Mouse (Mus musculus): ENCODE results near the gene Cfap20. TPM values are rescaled to one million over a fixed set of nuclear protein-coding genes. Genes with fewer than 3 reads are reported as not detected.
"Not testable (repeated sequence)": the region's sequence is repeated elsewhere in the genome, so short reads cannot be mapped to it uniquely, and the experiment has no call there.

Gene Cfap20
- total RNA-seq, 4 experiments from 2014 or later = 19.8 to 24.3 (median 20.8) TPM

DNA sequence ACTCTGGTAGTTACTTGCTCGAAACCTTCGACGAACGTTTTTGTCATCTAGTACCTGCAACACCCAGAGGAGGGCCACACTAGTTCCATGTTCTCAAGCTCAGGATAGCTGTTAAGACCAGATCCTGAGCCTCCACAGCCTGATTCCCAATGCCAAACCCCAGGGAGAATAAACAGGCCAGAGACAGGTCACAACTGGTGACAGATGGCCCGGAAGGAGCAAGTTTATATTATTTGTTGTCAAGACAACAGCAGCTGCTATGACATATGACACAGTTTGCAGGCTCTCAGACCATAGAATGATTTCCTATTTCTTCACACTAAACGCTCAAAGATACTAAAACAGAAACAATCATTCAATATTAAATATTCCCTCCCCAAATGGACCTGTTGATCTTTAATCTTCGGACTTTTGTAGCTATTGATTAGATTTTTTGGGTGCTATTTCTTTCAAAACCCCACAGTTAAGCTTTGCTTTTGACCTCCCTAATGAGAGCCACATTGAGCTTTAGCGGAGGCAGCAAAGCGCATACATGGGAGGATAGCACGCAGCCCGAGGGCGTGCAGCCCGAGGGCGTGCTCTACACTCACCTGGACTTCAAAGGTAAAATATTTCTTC is 12.4 kb downstream of the Cfap20 start:
- DNase-seq (ENCODE audit: low spot score) = no peak

DNA sequence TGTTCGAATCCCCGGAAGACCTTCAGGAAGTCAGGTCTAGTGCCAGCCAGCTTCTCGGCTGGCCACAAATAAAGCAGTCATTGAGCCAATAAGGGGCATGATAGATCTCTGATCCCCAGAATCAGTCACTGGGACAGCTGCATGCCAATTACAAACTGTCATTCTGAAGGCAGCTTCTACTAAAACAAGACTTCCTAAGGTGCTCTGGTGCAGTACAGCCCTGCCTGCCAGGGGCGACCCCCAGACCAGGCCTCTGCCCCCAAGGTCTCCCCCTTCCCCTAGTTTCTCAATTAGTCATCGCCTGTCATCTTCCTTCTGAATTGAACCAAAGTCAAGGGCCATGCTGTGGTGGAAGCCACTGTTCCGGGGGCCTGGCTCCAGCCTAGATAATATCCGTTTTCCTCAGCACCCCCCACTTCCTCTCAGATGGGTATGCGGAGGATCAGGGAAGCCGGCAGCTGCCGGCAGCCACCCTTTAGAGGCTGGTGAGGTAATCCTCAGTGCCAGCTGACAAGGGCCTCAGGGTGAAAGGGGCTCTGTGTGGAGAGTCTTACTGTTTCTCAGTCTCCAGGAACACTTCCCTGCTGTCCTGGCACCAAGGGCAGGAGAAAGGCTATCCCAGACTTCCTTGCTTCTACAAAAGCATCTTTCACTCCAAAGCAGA is 23.2 kb downstream of the Cfap20 start:
- DNase-seq (ENCODE audit: low spot score) = peak; percentile 49

DNA sequence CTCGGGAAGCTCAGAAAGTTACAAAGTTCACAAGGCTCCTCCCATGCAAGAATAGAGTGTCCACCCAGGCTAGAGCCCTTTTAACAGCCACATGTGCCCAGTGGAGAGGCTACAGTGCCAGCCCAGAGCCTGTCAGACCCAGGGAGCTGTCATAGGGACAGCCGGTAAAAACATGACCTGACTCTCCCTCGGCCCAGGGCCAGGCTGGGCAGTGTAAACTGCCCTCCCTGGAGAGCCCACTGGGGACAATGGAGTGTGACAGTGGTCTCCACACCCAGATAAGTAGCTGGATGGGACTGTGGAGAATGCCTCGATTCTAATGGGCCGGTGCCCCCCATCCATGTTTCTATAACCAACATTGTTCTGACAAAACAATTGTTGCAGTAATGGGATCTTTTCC is 25.2 kb downstream of the Cfap20 start:
- DNase-seq (ENCODE audit: low spot score) = no peak

DNA sequence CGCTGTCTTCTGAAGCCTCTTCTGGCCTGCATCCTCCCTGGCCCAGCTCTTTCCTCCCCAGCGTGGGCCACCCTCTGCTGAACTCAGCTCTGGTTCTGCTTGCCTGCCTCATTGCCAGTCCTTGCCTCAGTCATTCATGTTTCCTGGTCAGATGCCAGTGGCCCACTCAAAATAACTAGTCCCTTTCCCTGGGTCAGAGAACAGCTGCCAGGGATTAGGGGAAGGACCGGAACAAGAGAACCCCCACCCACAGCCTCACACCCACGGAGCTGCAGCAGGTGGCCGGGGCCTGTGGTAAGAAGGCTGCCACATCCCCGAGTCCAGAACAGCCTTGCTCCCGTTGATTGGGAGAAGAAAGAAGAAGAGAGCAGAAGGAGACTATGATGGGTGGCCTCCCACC is 33.6 kb downstream of the Cfap20 start:
- DNase-seq (ENCODE audit: low spot score) = no peak

DNA sequence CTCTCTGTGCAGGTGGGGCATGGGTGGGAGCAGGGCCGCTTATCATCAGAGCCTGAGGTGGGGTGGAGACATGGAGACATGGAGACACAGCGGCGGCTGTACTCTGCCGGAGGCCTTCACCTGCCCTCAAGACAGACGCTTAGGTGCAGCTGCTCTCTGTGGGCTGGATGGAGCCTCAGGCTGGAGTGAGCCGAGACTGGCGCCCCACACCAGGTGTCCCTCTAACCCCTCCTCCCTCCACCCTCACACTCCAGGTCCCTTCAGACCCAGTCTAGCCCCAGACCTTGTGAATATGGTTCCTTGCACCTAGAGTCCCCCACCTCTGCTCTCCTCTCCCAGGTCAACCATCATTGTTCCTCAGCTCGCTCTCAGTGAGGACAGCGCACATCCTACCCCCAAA is 35.5 kb downstream of the Cfap20 start:
- DNase-seq (ENCODE audit: low spot score) = no peak

DNA sequence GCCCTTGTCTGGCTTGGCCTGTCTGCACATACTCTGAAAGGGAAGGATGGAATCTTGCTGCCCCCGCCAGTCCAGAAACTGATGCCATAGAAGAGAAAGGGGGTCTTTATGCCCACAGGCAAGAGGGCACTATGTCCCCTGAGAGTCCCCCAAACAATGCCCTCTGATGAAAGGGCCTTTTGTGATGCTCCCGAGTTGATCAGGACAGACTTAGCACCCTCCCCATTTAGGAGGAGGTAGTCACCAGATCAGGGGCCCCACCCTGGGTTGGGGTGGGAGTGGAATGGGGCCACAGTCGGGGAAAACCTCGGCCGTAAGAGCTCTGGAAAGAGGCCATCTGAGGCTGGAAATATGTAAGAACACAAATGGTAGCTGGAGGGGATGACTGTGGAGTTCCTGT is 37.5 kb downstream of the Cfap20 start:
- no peak for DNase-seq (ENCODE audit: low spot score)

DNA sequence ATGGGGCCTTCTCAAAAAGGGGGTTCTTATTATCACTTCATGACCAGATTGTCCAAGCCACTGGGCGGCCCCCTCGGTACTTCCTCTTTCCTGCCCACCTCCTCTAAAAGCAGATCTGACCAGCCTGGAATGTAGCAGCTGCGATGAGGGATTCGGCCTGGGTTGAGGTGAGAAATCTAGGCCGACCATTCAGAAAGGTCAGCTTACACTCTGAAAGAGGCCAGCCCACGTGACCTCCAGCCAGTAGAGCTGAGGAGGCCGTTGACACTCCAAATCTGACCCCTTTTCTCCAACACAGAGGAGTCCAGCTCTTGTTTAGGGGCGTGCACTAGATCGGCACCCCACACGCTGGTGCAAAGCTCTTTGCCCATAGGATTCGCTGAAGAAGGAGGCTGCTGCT is 37.9 kb downstream of the Cfap20 start:
- no peak for DNase-seq (ENCODE audit: low spot score)

DNA sequence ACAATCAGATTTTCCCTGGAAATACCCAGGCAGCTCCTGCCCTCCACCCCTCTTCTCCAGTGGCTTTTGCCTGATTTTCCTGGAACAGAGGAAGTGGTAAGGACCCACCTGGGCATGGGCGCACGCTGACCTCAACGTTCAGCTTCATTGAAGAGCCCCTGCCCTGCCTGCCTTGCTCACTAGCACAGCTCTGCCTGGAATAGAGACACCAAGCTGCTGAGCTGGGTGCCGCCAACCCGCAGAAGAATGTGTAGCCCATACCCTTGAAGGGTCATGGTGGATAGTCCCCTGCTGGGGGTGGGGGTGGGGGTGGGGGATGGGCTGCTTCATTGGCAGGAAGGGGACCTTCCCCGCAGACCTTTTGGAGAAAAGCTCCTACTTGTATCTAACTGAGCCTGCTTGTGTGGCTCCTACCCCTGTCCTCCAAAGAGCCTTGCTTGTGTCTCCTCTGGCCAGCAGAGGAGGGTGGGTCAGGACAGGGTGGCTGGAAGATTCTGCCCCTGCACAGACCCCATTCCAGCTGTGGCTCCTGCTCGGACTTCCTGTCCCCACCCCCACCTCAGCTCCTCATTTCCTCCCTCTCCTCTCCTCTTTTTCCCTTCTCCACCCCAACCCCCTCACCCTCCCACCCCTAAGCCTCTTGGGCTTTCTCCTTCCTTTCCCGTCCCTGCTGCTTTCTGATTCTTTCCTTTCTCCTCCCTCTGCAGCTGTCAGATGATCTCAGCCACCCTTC is 39.3 kb downstream of the Cfap20 start:
- DNase-seq (ENCODE audit: low spot score) = no peak

DNA sequence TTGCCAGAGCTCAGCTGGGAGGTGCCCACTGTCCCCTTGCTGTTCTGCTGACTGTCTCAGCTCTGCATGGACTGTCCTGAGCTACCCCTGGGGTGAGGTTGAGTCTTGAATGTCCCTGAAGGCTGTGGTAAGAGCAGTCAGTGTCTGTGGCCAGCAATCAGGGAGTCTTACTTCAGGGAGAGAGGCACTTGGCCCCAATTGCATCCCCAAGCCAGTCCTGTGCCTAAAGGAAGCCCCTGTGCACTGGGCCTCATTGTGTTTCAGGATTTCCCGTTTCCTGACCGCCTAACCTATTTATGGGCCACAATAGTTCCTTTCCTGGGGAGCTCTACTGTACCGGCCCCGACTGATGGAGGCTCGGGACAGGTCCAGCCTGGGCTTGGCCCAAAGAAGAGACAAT is 42.1 kb downstream of the Cfap20 start:
- DNase-seq (ENCODE audit: low spot score) = peak; percentile 83

DNA sequence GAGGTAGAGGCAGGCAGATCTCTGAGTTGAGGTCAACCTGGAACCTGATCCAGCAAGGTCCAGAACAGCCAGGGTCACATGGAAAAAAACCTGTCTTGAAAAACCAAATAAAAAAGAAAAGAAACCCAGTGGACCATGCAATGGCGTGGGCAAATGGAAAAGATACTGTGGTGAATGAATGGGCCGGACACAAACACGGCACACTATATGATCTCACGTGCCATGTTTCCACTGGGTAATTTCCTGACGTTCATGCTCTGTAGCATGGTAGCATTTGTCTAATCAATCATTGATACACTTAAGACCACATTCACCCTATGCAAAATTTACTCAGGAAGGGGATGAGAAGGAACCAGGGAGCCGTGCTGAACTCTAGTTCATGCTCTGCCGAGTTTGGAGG is 43.6 kb downstream of the Cfap20 start:
- no peak for DNase-seq (ENCODE audit: low spot score)

DNA sequence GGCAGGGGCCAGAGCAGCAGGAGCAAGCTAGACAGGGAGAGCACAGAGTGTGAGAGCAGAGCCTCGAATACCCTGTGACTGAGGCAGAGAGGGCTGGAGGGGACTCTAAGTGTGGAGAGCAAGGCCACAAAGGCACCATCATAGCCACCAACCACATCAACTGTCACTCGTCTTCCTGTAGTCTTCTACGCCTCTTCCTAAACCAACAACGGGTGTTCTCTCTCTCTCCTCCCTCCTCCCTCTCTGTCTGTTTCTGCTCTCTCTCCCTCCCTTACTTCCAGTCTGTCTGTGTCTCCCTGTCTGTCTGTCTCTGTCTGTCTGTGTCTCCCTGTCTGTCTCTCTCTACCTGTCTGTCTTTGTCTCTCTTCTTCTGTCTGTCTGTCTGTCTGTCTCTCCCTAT is 44.4 kb downstream of the Cfap20 start:
- DNase-seq (ENCODE audit: low spot score) = no peak

DNA sequence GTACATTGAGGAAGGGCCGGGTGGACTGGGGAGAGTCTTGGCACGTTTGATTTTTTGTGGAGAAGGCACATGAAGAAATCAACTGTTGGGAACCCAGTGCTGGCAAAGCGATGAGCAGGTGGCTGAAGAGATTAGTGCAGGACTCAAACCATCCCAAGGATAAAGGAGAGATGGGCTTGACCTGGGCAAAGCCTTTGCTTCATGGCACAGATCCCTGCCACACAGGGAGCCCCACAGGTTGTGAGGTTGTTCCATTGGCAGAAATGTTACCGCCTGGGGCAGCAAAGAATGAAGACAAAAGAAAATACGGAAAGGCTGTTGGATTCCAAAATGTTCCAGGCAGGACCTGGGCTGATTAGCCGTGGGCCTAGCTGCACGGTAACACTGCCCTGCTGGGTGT is 46.7 kb downstream of the Cfap20 start:
- no peak for DNase-seq (ENCODE audit: low spot score)

DNA sequence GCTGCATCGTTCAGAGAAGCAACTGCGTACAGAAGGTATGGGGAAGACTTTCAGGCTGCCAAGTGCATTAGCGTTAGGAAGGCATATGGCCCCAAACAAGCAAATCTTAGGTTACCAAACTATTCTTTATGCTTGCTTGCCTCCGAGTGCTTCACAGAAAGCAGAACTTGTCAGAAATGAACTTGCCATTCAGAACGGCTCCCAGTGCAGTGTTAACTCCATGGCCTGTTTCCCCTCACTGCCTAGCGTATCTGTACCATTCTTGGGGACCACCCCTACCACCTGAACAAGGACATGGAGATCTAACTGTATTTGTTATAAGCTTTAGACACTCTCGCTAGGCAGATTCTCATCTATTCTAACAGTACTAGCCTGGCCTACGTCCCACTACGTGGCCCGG is 47.4 kb downstream of the Cfap20 start:
- no peak for DNase-seq (ENCODE audit: low spot score)

DNA sequence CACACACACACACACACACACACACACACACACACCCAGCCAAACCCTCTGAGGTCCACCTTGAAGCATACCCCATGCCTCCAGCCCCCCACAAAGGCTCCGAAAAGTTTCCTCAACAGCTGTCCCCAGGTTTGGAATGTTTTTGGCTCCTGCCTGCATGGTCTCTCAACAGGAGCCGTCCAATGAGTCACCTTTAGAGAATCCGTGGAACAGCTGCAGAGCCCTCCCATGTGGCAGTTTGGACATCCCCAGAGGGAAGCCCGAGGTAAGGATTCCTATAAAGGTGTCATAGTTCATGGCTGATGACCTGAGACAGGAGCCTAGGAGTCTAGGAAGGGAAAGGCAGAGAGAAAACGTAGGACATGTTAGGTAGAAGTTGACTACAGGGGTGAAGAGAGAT is 48.6 kb downstream of the Cfap20 start:
- no peak for DNase-seq (ENCODE audit: low spot score)

DNA sequence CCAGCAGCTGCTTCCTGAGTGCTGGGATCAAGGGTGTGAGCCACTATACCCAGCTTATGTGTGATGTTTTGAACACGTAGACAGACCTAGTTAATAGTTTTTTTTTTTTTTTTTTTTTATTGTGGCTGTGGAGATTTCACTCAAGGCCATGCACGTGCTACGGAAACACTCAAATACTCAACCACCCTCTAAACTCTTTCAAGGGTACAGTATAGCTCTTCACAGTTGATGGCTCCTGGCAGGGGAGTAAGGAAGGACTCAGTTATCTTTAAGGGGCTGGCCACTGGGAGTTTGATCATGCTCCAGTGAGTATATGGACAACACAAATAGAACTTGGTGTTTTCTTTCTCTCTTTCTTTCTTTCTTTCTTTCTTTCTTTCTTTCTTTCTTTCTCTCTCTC is 50.2 kb downstream of the Cfap20 start:
- no peak for DNase-seq (ENCODE audit: low spot score)

DNA sequence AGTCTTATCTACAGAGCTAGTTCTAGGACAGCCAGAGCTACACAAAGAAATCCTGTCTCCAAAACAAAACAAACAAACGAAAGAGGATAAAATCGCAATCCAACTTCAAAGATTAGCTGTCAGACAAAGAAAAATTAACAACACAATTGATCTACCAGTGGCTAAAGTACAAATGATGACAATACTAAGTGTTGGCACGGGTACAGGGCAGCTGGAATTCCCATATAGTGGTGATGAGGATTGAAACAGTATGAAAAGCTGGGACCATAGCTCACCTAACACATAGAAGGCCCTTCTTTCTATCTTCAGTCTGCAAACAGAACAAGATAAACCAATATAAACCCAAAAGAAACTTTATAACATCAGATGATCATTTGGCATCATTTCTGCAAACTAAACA is 53.1 kb downstream of the Cfap20 start:
- DNase-seq (ENCODE audit: low spot score) = peak; percentile 71

DNA sequence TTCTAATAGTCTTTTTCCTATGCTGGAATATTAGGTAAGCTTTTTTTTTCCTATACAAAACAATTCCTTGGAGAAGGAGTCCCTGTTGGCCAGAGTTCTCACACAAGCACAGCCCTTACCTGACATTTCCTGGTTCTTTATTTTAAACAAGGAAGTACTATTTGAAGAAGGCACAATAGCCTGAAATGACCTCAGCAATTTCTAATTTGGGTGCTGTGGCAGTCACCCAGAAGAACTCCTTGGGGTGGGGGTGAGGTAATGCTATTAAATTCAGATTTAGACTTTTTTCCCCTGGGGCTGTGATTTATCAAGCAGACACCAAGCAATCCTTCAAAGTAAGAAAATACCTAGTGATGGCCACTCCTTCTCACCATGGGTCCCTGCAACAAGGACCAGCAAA is 53.7 kb downstream of the Cfap20 start:
- peak; percentile 74 for DNase-seq (ENCODE audit: low spot score)

DNA sequence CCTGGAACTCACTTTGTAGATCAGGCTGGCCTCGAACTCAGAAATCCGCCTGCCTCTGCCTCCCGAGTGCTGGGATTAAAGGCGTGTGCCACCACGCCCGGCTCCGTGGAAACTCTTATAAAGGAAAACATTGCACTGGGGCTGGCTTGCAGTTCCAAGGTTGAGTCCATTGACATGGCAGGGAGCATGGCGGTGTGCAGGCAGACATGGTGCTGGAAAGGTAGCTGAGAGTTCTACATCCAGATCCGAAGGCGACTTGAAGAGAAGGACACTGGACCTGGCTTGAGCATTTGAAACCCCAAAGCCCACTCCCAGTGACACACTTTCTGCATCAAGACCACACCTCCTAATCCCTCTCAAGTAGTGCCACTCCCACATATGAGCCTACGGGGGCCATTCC is 55.7 kb downstream of the Cfap20 start:
- not testable (repeated sequence) for DNase-seq (ENCODE audit: low spot score)

DNA sequence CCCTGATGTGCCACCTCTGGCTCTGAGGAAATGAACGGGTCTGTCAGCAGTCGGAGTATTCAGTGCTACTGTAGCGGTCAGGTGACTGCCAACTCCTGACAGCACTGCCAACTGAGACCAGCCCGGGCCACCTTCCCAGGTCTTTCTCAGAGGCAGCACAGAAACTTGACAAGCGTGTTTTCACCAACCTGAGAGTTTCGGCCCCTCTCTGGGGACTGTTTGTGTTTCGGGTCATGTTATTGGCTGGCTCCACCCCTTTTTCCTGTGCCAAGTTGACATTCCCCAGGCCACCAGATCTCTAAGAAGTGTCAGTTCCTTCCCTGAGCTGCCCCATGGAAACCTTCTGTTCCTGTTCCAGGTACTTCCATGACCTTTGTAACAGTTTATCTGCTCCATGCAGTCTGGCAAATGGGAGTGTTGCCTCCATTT is 56.8 kb downstream of the Cfap20 start:
- DNase-seq (ENCODE audit: low spot score) = peak; percentile 60

DNA sequence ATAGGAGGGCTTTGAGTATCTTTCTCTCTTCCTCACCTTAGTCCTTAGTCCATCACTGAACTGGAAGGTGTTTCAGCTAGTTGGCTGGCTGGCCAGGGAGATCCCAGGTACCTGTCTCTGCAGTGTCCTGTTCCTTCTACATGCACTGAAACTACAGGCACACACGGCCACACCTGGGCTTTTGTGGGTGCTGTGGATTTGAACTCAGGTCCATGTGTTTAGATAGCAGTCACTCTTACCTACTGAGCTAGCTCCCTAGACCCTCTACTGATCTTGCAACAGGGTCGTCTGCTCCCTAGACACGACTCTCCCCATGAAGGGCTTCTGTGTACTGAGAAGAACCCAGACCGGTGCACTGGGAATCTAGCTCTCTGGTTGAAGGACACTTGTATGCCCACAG is 57.6 kb downstream of the Cfap20 start:
- DNase-seq (ENCODE audit: low spot score) = no peak

DNA sequence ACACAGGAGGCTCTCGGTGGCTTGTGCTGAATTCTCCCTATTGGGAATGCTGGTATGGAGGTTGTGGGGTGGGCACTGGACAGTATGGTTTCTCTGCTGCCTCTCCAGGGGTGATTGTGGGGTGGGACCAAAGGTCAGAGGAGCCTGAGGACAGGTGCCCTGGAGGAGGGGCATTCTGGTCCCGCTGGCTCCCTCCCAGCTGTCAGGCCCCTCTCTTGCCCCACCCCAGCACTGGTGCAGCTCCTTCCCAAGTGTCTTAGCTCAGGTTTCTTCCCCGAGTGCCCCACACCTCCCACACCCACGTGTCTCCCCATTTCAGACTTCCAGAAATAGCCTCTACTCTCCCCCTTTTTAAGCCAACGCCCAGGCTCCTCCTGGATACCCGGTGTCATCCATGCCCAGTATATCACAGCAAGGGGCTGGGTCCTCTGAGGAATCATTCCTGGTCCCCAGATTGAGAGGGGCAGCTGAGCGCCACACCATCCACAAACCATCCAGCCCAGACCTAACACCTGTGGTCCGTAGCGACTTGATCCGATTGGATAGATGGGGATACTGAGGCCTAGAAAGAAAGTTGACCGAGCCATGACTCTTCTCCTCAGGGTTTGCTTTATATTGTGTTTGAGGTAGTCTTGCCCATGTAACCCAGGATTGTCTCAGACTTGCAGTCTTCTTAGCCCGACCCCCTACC is 58.2 kb downstream of the Cfap20 start:
- no peak for DNase-seq (ENCODE audit: low spot score)

DNA sequence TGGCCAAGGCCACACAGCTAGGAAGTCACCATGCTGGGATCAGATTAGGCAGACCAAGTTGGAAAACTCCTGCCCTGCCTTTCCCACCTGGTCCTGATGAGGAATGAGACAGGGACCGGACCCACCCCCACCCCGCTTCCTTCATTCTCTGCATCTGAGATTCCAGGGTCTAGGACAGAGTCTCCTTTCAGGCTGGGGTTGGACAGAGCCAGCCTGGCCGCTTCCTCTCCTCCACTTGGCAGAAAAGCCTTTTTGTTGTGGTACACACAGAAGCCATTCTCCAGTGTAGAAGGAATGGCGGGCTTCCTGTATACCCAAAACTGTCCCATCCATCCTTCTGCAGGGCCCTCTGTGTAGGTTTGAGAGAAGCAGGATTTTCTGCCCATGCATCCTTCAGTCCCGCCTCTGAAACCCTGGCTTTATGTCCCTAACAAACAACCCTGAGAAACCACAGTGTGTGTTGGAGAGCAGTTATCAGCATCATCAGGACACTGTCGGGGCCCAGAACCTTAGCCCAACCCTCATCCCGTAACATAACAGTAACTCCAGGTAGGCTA is 59.2 kb downstream of the Cfap20 start:
- DNase-seq (ENCODE audit: low spot score) = no peak

Measured in heart, adult 8-10 months (tissue).